Mouse (Mus musculus): ENCODE results near the gene Cutal. TPM values are rescaled to one million over a fixed set of nuclear protein-coding genes. Genes with fewer than 3 reads are reported as not detected.

The Cutal gene
- polyA plus RNA-seq, 1 experiment from 2014 or later = 0.08 TPM

GRCm38 (mm10) chr2:34941061-34941675 lies 67.0 kb downstream of the Cutal start:
- Histone ChIP-seq H3K27ac (ENCODE audit: low read depth, low read length) (no peak overlapping the region), H3K4me2 (ENCODE audit: low read length) (no peak overlapping the region), H3K9me3 (replicated peaks; ENCODE audit: control insufficient read depth, low read length) (no peaks in the 10 kb centered on the region), H3K27me3 (replicated peaks; ENCODE audit: control insufficient read depth, insufficient read depth, low read length) (no peaks in the 10 kb centered on the region), H3K36me3 (ENCODE audit: control insufficient read depth, insufficient read depth, low read length) (no peaks in the 10 kb centered on the region), H3K4me1 (ENCODE audit: control insufficient read depth, insufficient read depth, low read length) (no peaks in the 10 kb centered on the region), H3K4me3 (ENCODE audit: low read depth, low read length) (no peak overlapping the region), H3K9ac (ENCODE audit: low read length) (no peak overlapping the region)
- WGBS = 83% methylated on average over 11 of the region's 11 CpGs
- DNase-seq (ENCODE audit: low spot score) = no peak
- ATAC-seq = no peak

Other genes with a start within 250 kb of the Cutal start
- gene Gapvd1, start 119.2 kb upstream of the Cutal start, polyA plus RNA-seq (2014; fragmentation: Nextera tagmentation; extraction: Ambion mirVana) = 100 and 105 TPM in 2 replicates
- 384 and 454 TPM in 2 replicates for gene Hspa5, start 102.4 kb upstream of the Cutal start, polyA plus RNA-seq (2014; fragmentation: Nextera tagmentation; extraction: Ambion mirVana)
- gene Rabepk, start 74.5 kb upstream of the Cutal start, polyA plus RNA-seq (2014; fragmentation: Nextera tagmentation; extraction: Ambion mirVana) = 26.9 and 29.3 TPM in 2 replicates
- gene Fbxw2, start 48.1 kb upstream of the Cutal start, polyA plus RNA-seq (2014; fragmentation: Nextera tagmentation; extraction: Ambion mirVana) = 78.6 and 78.9 TPM in 2 replicates
- not detected in 2 replicates for gene Gm34653, start 41.4 kb upstream of the Cutal start, polyA plus RNA-seq (2014; fragmentation: Nextera tagmentation; extraction: Ambion mirVana)
- 120 and 129 TPM in 2 replicates for gene Psmd5, start 572 bp downstream of the Cutal start, polyA plus RNA-seq (2014; fragmentation: Nextera tagmentation; extraction: Ambion mirVana)
- gene Phf19, start 39.6 kb downstream of the Cutal start, polyA plus RNA-seq (2014; fragmentation: Nextera tagmentation; extraction: Ambion mirVana) = 4.7 and 6.2 TPM in 2 replicates
- gene Traf1, start 87.4 kb downstream of the Cutal start, polyA plus RNA-seq (2014; fragmentation: Nextera tagmentation; extraction: Ambion mirVana) = 0.42 and 0.76 TPM in 2 replicates
- 0.69 and 1.1 TPM in 2 replicates for gene Hc, start 187.0 kb downstream of the Cutal start, polyA plus RNA-seq (2014; fragmentation: Nextera tagmentation; extraction: Ambion mirVana)
- gene AI182371, start 227.1 kb downstream of the Cutal start, polyA plus RNA-seq (2014; fragmentation: Nextera tagmentation; extraction: Ambion mirVana) = 0.12 and 0.27 TPM in 2 replicates
- 14.5 and 14.9 TPM in 2 replicates for gene Cntrl, start 235.1 kb downstream of the Cutal start, polyA plus RNA-seq (2014; fragmentation: Nextera tagmentation; extraction: Ambion mirVana)